Mouse (Mus musculus) brain, embryonic 14.5 days (tissue): Measurements from ENCODE around the gene Sgsm3.

Source experiments
- CTCF ChIP-seq: fragments of 200-500 bp; IDR thresholded peaks from 2 replicates; pipeline ENCODE4 v1.5.1; 2012; ENCODE audit warnings: inconsistent platforms, mild to moderate bottlenecking, moderate library complexity, borderline replicate concordance; ENCODE audit not compliant: insufficient read depth, insufficient read length; ENCODE audit errors: extremely low read depth
- POLR2A ChIP-seq: fragments of 200-500 bp; IDR thresholded peaks from 2 replicates; pipeline ENCODE4 v1.6.1; 2012; ENCODE audit warnings: mild to moderate bottlenecking, inconsistent platforms, borderline replicate concordance; ENCODE audit not compliant: poor library complexity, insufficient read depth, insufficient read length, severe bottlenecking; ENCODE audit errors: extremely low read depth

GRCm38 (mm10) chr15:81050488-81050887 lies 72.9 kb downstream of the Sgsm3 start:
- TF ChIP-seq CTCF (no peak), POLR2A (no peak)
